Mouse (Mus musculus) ES-Bruce4 (cell line): ENCODE measurements around the gene Kcnk5.

Experiments used
- CTCF ChIP-seq: IDR thresholded peaks from one replicate; pipeline ENCODE4 v1.8.1; 2011; ENCODE audit warnings: low read depth, low read length
- EP300 ChIP-seq: IDR thresholded peaks from 2 replicates; pipeline ENCODE4 v1.6.1; 2011; ENCODE audit warnings: low read depth, low read length; ENCODE audit not compliant: insufficient read depth
- POLR2A ChIP-seq: IDR thresholded peaks from one replicate; pipeline ENCODE4 v1.8.1; 2011; ENCODE audit warnings: low read length; ENCODE audit not compliant: insufficient read depth

DNA sequence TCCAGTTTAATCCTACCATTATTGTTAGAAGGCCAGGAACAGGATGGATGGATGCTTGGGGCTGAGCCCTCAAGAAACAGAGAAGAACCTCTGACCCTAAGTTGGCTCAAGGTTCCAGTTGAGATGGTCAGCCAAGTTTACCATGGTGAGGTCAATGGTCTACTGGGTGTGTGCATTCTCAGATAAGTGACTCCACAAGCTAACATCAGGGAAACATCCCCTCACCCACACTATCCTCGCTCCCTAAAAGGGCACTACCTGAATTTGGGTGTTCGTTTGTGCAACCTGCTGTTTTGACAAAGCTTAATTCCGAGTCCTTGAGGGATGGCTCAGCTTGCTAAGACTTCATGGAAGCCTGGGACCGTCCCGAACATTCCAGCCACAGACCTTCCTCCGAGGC is 1.3 kb downstream of the Kcnk5 start:
- TF ChIP-seq CTCF (no peak), POLR2A (no peak), EP300 (no peak)
